Mouse (Mus musculus) heart, adult 2 months (tissue): ENCODE results near the gene Fbxo8. TPM values are rescaled to one million over a fixed set of nuclear protein-coding genes. Genes with fewer than 3 reads are reported as not detected.

ENCODE experiments used
- DNase-seq, 2 experiments: peaks; one replicate each; pipeline ENCODE4 v3.0.0; 2021
- H3K27ac ChIP-seq: fragments of 200-600 bp; 2 replicates; pipeline ENCODE4 v1.8.1; 2022
- H3K27me3 ChIP-seq: fragments of 200-500 bp; 2 replicates; pipeline ENCODE4 v1.6.1; 2012; ENCODE audit warnings: mild to moderate bottlenecking, low read length, inconsistent platforms, mixed read lengths; ENCODE audit not compliant: control insufficient read depth, insufficient read depth
- H3K36me3 ChIP-seq: fragments of 200-500 bp; 2 replicates; pipeline ENCODE4 v1.6.1; 2012; ENCODE audit warnings: low read length, inconsistent platforms; ENCODE audit not compliant: control insufficient read depth, insufficient read depth
- H3K4me1 ChIP-seq: fragments of 200-500 bp; 2 replicates; pipeline ENCODE4 v1.6.1; 2011; ENCODE audit warnings: low read length; ENCODE audit not compliant: control insufficient read depth, insufficient read depth
- H3K4me3 ChIP-seq: fragments of 200-600 bp; 2 replicates; pipeline ENCODE4 v1.8.1; 2022
- H3K79me2 ChIP-seq: fragments of 200-500 bp; replicated peaks from 2 replicates; pipeline ENCODE4 v1.6.1; 2012; ENCODE audit warnings: mild to moderate bottlenecking, inconsistent platforms, low read length, moderate library complexity, mixed read lengths; ENCODE audit not compliant: control insufficient read depth, insufficient read depth
- H3K9ac ChIP-seq: fragments of 200-500 bp; 2 replicates; pipeline ENCODE4 v1.6.1; 2012; ENCODE audit warnings: low read depth, mild to moderate bottlenecking, control low read depth, inconsistent platforms, low read length, mixed read lengths
- CTCF ChIP-seq: fragments of 200-600 bp; IDR thresholded peaks from 2 replicates; pipeline ENCODE4 v1.8.1; 2022; ENCODE audit warnings: antibody characterized with exemption, mild to moderate bottlenecking, moderate library complexity
- EP300 ChIP-seq: fragments of 200-500 bp; IDR thresholded peaks from 2 replicates; pipeline ENCODE4 v1.6.1; 2011; ENCODE audit warnings: low read depth, low read length, control low read depth; ENCODE audit not compliant: insufficient read depth
- POLR2A ChIP-seq: fragments of 200-500 bp; IDR thresholded peaks from 2 replicates; pipeline ENCODE4 v1.6.1; 2011; ENCODE audit warnings: mild to moderate bottlenecking, low read depth, low read length, control low read depth; ENCODE audit not compliant: insufficient read depth
- WGBS: fragments of 180-500 bp; shearing (Covaris S2); methylation state at CpG from one replicate; pipeline ENCODE4 v1.1.7; 2018; 5-methylcytosine and 5-hydroxymethylcytosine counted together
- intact Hi-C: fragments of 180-260 bp; cut with DNase I; formaldehyde crosslinking; loops from one replicate; pipeline ENCODE4 v1.15.1; 2025
- microRNA-seq, 2 experiments: library from miRNA; unstranded; fragments of <30 nt; microRNA quantifications; one replicate each; pipeline ENCODE4 v1.2.0; 2021
- polyA plus RNA-seq: library from polyadenylated mRNA; depleted of rRNA; stranded (reverse); fragments of >200 nt; gene quantifications from 2 replicates; pipeline ENCODE4 v1.2.3, GENCODE M21; 2012; rRNA removed
- total RNA-seq, 2 experiments: library from RNA; stranded (reverse); gene quantifications; 2 replicates each; pipeline ENCODE4 v1.2.3; 2021

The Fbxo8 gene
- total and polyA plus RNA-seq, 3 experiments = 22.2 to 56.1 (median 48.2) TPM

DNA sequence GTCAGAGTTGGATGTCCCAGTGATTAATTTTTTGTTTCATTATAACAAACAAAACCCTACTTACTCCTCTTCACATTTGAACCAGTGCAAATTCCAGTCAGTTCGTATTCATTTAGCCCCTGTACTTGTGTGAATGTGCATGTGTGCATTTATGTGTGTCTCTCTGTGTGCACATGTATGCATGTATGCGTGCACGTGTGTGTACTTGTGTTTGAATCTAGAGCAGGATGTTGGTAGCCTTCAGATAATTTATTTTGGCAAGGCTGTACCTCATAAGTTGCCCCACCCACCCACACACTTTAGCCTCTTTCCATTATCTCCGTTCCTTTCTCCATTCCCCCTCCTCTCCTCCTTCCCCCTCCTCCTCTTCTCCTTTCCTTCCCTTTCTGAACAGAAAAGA, 70.2 kb downstream of the Fbxo8 start:
- TF ChIP-seq POLR2A (no peak), CTCF (no peak), EP300 (no peak)
- 49% methylated on average over 4 of the region's 4 CpGs for WGBS
- Histone ChIP-seq H3K36me3 (no peaks in the 10 kb centered on the region), H3K9ac (no peak overlapping the region), H3K27me3 (peaks cover 7% of the 10 kb centered on the region; the same call in 1 of the 2 replicates), H3K4me1 (peaks cover 1% of the 10 kb centered on the region), H3K79me2 (no peaks in the 10 kb centered on the region), H3K27ac (no peak overlapping the region), H3K4me3 (no peak overlapping the region)
- intact Hi-C loops = no loop called here
- no peak for DNase-seq

DNA sequence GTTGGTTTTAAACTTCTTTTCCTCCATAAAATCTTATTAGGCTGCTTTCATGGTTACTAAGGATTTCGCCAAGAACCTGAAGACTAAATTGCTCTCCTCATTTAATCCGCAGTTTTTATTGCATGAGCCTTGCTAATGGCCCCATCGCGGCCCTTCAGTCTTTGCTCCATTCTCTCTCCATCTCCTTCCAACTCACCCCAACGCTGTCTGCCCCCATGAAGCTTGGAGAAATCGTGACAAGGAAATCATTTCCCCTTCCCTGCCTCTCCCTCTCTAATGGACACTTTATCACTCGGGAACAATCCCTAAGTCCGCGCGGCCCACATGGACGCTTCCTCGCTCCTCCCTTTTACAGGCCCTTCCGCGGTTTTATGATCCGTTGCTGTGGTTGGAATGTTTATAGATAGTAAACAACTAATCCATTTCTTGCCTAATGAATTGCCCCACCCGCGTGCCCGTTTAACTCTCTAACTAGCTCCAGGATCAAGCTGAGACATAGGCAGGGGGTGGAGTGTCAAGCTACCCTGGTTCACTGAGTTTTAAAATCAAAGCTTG, 71.7 kb downstream of the Fbxo8 start:
- TF ChIP-seq EP300 = no peak
- no peak for TF ChIP-seq POLR2A
- TF ChIP-seq CTCF = no peak
- Histone ChIP-seq H3K4me3 (no peak overlapping the region), H3K36me3 (no peaks in the 10 kb centered on the region), H3K27me3 (peaks cover 7% of the 10 kb centered on the region; the same call in 1 of the 2 replicates), H3K27ac (no peak overlapping the region), H3K9ac (no peak overlapping the region), H3K4me1 (peaks cover 1% of the 10 kb centered on the region), H3K79me2 (no peaks in the 10 kb centered on the region)
- intact Hi-C loops = no loop called here
- DNase-seq = no peak
- WGBS = 16% methylated on average over 18 of the region's 18 CpGs

- intact Hi-C loops = no loop called here
- Histone ChIP-seq H3K36me3 (no peaks in the 10 kb centered on the region), H3K27me3 (peaks cover 7% of the 10 kb centered on the region; the same call in 1 of the 2 replicates), H3K79me2 (no peaks in the 10 kb centered on the region), H3K4me1 (peaks cover 1% of the 10 kb centered on the region), H3K4me3 (no peak overlapping the region), H3K9ac (no peak overlapping the region), H3K27ac (no peak overlapping the region)
- TF ChIP-seq CTCF = no peak
- no peak for TF ChIP-seq POLR2A
- no peak for TF ChIP-seq EP300
- no peak for DNase-seq
- WGBS = 37% methylated on average over 10 of the region's 10 CpGs
Measured at GRCm38 (mm10) chr8:56623346-56623745, 72.5 kb downstream of the Fbxo8 start.

DNA sequence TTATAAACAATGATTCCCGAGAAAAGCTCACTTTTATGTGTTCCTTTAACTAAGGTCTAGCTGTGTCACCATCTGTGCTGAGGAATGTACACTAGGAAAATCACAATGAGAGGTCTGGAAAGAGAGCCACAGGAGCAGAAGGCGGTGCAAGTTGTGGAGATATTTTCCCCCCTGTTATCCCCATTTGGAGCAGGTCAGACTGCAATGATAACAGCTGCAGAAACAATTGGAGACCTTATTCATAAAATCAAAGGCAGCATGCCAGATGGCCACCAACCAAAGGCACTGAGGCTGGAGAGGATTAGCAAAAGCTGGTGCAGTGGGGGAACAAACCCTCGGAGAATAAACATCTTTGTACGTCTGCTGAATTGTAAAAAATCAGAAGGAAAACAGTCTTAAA, 78.3 kb downstream of the Fbxo8 start:
- intact Hi-C loops = no loop called here
- Histone ChIP-seq H3K27ac (no peak overlapping the region), H3K9ac (no peak overlapping the region), H3K36me3 (no peaks in the 10 kb centered on the region), H3K79me2 (no peaks in the 10 kb centered on the region), H3K4me3 (no peak overlapping the region), H3K4me1 (no peaks in the 10 kb centered on the region), H3K27me3 (no peaks in the 10 kb centered on the region)
- 19% methylated on average over 4 of the region's 4 CpGs for WGBS
- no peak for TF ChIP-seq POLR2A
- no peak for TF ChIP-seq CTCF
- TF ChIP-seq EP300 = no peak
- DNase-seq = no peak

DNA sequence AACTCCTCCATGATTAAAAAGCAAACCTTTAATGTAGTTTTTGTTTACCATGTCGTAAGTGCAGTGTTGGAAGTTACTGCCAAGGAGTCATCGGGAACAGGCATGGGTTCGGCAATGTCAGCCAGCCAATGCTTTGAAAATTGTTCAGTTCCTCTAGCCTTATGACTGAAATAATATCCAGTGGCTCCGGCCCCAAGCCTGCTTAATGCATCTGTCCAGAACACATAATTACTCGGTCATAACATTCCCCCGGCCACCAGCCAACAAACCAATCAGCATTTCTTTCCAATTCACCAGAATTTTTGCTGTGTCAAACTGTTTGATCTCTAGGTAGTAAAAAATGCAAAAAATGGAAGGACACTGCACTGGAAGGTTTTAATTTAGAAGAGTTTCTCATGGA, 88.4 kb downstream of the Fbxo8 start:
- 75% methylated on average over 6 of the region's 6 CpGs for WGBS
- Histone ChIP-seq H3K27me3 (no peaks in the 10 kb centered on the region), H3K4me3 (no peak overlapping the region), H3K36me3 (no peaks in the 10 kb centered on the region), H3K27ac (no peak overlapping the region), H3K4me1 (no peaks in the 10 kb centered on the region), H3K79me2 (no peaks in the 10 kb centered on the region), H3K9ac (no peak overlapping the region)
- DNase-seq = no peak
- TF ChIP-seq POLR2A (no peak), CTCF (no peak), EP300 (no peak)
- intact Hi-C loops = no loop called here

Small RNAs within 50 kb of the gene (microRNA-seq; reads per million reads assigned to microRNA genes)
- 0 reads per million in 2 experiments for gene Gm25992

Other genes starting within 250 kb of the Fbxo8 start
- gene Cep44, start within 50 bp of the Fbxo8 start, total RNA-seq = 10 to 100 TPM; 10.2 to 12.2 TPM
- 6.5 and 11.9 TPM in 2 replicates for gene Cep44, start within 50 bp of the Fbxo8 start, polyA plus RNA-seq